Mouse (Mus musculus): ENCODE results near the gene Tmem8b. TPM values are rescaled to one million over a fixed set of nuclear protein-coding genes. Genes with fewer than 3 reads are reported as not detected.

Gene Tmem8b
- polyA plus RNA-seq, 1 experiment = 8.6 TPM

- TF ChIP-seq CTCF (conservative IDR thresholded peaks at IDR 0.05; ENCODE audit: insufficient read depth, insufficient read length, low read depth, low read length) (no peak), POLR2A (IDR thresholded peaks at IDR 0.05; ENCODE audit: low read depth, low read length) (no peak)
- no peak for DNase-seq
- Histone ChIP-seq H3K4me3 (ENCODE audit: insufficient read depth, low read depth, low read length) (no peak overlapping the region), H3K27me3 (replicated peaks; ENCODE audit: control insufficient read depth, insufficient read depth, low read length) (no peaks in the 10 kb centered on the region), H3K27ac (ENCODE audit: insufficient read depth, low read depth, low read length) (no peak overlapping the region), H3K36me3 (ENCODE audit: control insufficient read depth, insufficient read depth, low read length) (no peaks in the 10 kb centered on the region), H3K4me1 (ENCODE audit: control insufficient read depth, insufficient read depth, low read length) (no peaks in the 10 kb centered on the region)
- 81% methylated on average over 8 of the region's 8 CpGs for WGBS
These were observed 70.4 kb downstream of the Tmem8b start for GRCm38 (mm10) chr4:43738989-43739674.

GRCm38 (mm10) chr4:43741526-43741925 lies 72.8 kb downstream of the Tmem8b start:
- Histone ChIP-seq H3K27me3 (replicated peaks; ENCODE audit: control insufficient read depth, insufficient read depth, low read length) (no peaks in the 10 kb centered on the region), H3K4me3 (ENCODE audit: insufficient read depth, low read depth, low read length) (no peak overlapping the region)

More at GRCm38 (mm10) chr4:43741526-43741925, 72.8 kb downstream of the Tmem8b start:
- no peak for TF ChIP-seq CTCF (conservative IDR thresholded peaks at IDR 0.05; ENCODE audit: insufficient read depth, insufficient read length, low read depth, low read length)
- TF ChIP-seq POLR2A (IDR thresholded peaks at IDR 0.05; ENCODE audit: low read depth, low read length) = no peak
- 49% methylated on average over 5 of the region's 5 CpGs for WGBS
- Histone ChIP-seq H3K27ac (ENCODE audit: insufficient read depth, low read depth, low read length) (0 out of 2 replicates have a peak overlapping the region, but pooled peaks have one; percentile 3), H3K36me3 (ENCODE audit: control insufficient read depth, insufficient read depth, low read length) (no peaks in the 10 kb centered on the region), H3K4me1 (ENCODE audit: control insufficient read depth, insufficient read depth, low read length) (no peaks in the 10 kb centered on the region)
- DNase-seq = no peak

Other genes starting within 250 kb of the Tmem8b start
- gene Fam166b, start 239.8 kb upstream of the Tmem8b start, polyA plus RNA-seq (2012; rRNA removed) = 1.3 and 1.6 TPM in 2 replicates
- gene Tesk1, start 227.0 kb upstream of the Tmem8b start, polyA plus RNA-seq (2012; rRNA removed) = 59.0 and 72.5 TPM in 2 replicates
- gene Cd72, start 214.3 kb upstream of the Tmem8b start, polyA plus RNA-seq (2012; rRNA removed) = 4.5 and 12.6 TPM in 2 replicates
- 0.23 and 1.4 TPM in 2 replicates for gene Sit1, start 185.2 kb upstream of the Tmem8b start, polyA plus RNA-seq (2012; rRNA removed)
- gene Ccdc107, start 176.1 kb upstream of the Tmem8b start, polyA plus RNA-seq (2012; rRNA removed) = 529 and 664 TPM in 2 replicates
- 17.3 and 26.6 TPM in 2 replicates for gene Arhgef39, start 169.3 kb upstream of the Tmem8b start, polyA plus RNA-seq (2012; rRNA removed)
- gene Car9, start 162.0 kb upstream of the Tmem8b start, polyA plus RNA-seq (2012; rRNA removed) = 4.9 and 5.8 TPM in 2 replicates
- gene Tpm2, start 145.2 kb upstream of the Tmem8b start, polyA plus RNA-seq (2012; rRNA removed) = 10.8 and 51.9 TPM in 2 replicates
- 58.2 and 74.5 TPM in 2 replicates for gene Creb3, start 106.6 kb upstream of the Tmem8b start, polyA plus RNA-seq (2012; rRNA removed)
- 92.1 and 106 TPM in 2 replicates for gene Tln1, start 106.3 kb upstream of the Tmem8b start, polyA plus RNA-seq (2012; rRNA removed)
- 41.2 and 46.9 TPM in 2 replicates for gene Rgp1, start 90.3 kb upstream of the Tmem8b start, polyA plus RNA-seq (2012; rRNA removed)
- gene Gba2, start 90.1 kb upstream of the Tmem8b start, polyA plus RNA-seq (2012; rRNA removed) = 12.2 and 13.9 TPM in 2 replicates
- 2.9 and 4.7 TPM in 2 replicates for gene Msmp, start 84.5 kb upstream of the Tmem8b start, polyA plus RNA-seq (2012; rRNA removed)
- 38.0 and 41.5 TPM in 2 replicates for gene Npr2, start 37.0 kb upstream of the Tmem8b start, polyA plus RNA-seq (2012; rRNA removed)
- 2.2 and 2.4 TPM in 2 replicates for gene Spag8, start 15.4 kb upstream of the Tmem8b start, polyA plus RNA-seq (2012; rRNA removed)
- 374 and 465 TPM in 2 replicates for gene Hint2, start 12.5 kb upstream of the Tmem8b start, polyA plus RNA-seq (2012; rRNA removed)
- gene Fam221b, start 174 bp downstream of the Tmem8b start, polyA plus RNA-seq (2012; rRNA removed) = 0.09 and 0.12 TPM in 2 replicates
- not detected in 2 replicates for gene Olfr70, start 31.8 kb downstream of the Tmem8b start, polyA plus RNA-seq (2012; rRNA removed)
- not detected in 2 replicates for gene Olfr71, start 41.3 kb downstream of the Tmem8b start, polyA plus RNA-seq (2012; rRNA removed)
- 4.8 and 5.1 TPM in 2 replicates for gene Hrct1, start 58.2 kb downstream of the Tmem8b start, polyA plus RNA-seq (2012; rRNA removed)
- 2.4 and 2.5 TPM in 2 replicates for gene Spaar, start 61.1 kb downstream of the Tmem8b start, polyA plus RNA-seq (2012; rRNA removed)
- not detected in 2 replicates for gene Olfr159, start 102.0 kb downstream of the Tmem8b start, polyA plus RNA-seq (2012; rRNA removed)
- gene Olfr156, start 154.9 kb downstream of the Tmem8b start, polyA plus RNA-seq (2012; rRNA removed) = not detected in 2 replicates
- gene Olfr157, start 171.2 kb downstream of the Tmem8b start, polyA plus RNA-seq (2012; rRNA removed) = not detected in 2 replicates
- not detected in 2 replicates for gene Olfr155, start 182.6 kb downstream of the Tmem8b start, polyA plus RNA-seq (2012; rRNA removed)
- 8.5 and 10.3 TPM in 2 replicates for gene Reck, start 206.6 kb downstream of the Tmem8b start, polyA plus RNA-seq (2012; rRNA removed)

All from kidney, adult 2 months (tissue).